Mouse (Mus musculus) cortical plate, adult 2 months (tissue): ENCODE data around the gene Trim8.

Experiments
- CTCF ChIP-seq: fragments of 200-500 bp; IDR thresholded peaks from 2 replicates; pipeline ENCODE4 v1.5.1; 2011; ENCODE audit warnings: mild to moderate bottlenecking, control low read depth, low read length; ENCODE audit not compliant: insufficient read depth; ENCODE audit errors: extremely low read depth
- POLR2A ChIP-seq: fragments of 200-500 bp; IDR thresholded peaks from 2 replicates; pipeline ENCODE4 v1.6.1; 2011; ENCODE audit warnings: mild to moderate bottlenecking, low read length, control low read depth; ENCODE audit not compliant: insufficient read depth; ENCODE audit errors: extremely low read depth

- TF ChIP-seq POLR2A (no peak), CTCF (no peak)
Observed at GRCm38 (mm10) chr19:46511263-46511662, 9.8 kb downstream of the Trim8 start.
